Mouse (Mus musculus): ENCODE measurements around the gene Serpina12. TPM values are rescaled to one million over a fixed set of nuclear protein-coding genes. Genes with fewer than 3 reads are reported as not detected.

Serpina12 gene
- polyA plus RNA-seq, 1 experiment from 2014 or later: not detected

- H3K4me3 ChIP-seq (ENCODE audit: low read depth, low read length): no peak overlapping the region
- no peaks in the 10 kb centered on the region for H3K4me1 ChIP-seq (ENCODE audit: control insufficient read depth, insufficient read depth, low read length)
- DNase-seq (ENCODE audit: low spot score) (no peak), ATAC-seq (replicated peaks; ENCODE audit: insufficient number of reproducible peaks, low FRiP score, low TSS enrichment, low read depth) (no peak)
- WGBS: 73% methylated on average over 4 of the region's 4 CpGs
- H3K27me3 ChIP-seq (ENCODE audit: control insufficient read depth, insufficient read depth, low read length): no peaks in the 10 kb centered on the region
- no peaks in the 10 kb centered on the region for H3K36me3 ChIP-seq (replicated peaks; ENCODE audit: control insufficient read depth, insufficient read depth, low read depth, low read length)
- H3K9ac ChIP-seq (replicated peaks; ENCODE audit: low read length): no peak overlapping the region
- no peak overlapping the region for H3K4me2 ChIP-seq (ENCODE audit: low read depth, low read length)
- H3K9me3 ChIP-seq (replicated peaks; ENCODE audit: control insufficient read depth, low read length): no peaks in the 10 kb centered on the region
- H3K27ac ChIP-seq (replicated peaks; ENCODE audit: low read depth, low read length): no peak overlapping the region
Measured at GRCm38 (mm10) chr12:104064996-104065395, 20.8 kb upstream of the Serpina12 start.

GRCm38 (mm10) chr12:104064532-104064931 lies 20.3 kb upstream of the Serpina12 start:
- no peak for ATAC-seq (replicated peaks; ENCODE audit: insufficient number of reproducible peaks, low FRiP score, low TSS enrichment, low read depth)
- no peaks in the 10 kb centered on the region for H3K9me3 ChIP-seq (replicated peaks; ENCODE audit: control insufficient read depth, low read length)
- H3K27me3 ChIP-seq (ENCODE audit: control insufficient read depth, insufficient read depth, low read length): no peaks in the 10 kb centered on the region
- no peak overlapping the region for H3K9ac ChIP-seq (replicated peaks; ENCODE audit: low read length)
- H3K4me2 ChIP-seq (ENCODE audit: low read depth, low read length): no peak overlapping the region
- 66% methylated on average over 4 of the region's 4 CpGs for WGBS
- no peaks in the 10 kb centered on the region for H3K4me1 ChIP-seq (ENCODE audit: control insufficient read depth, insufficient read depth, low read length)
- no peak for DNase-seq (ENCODE audit: low spot score)
- no peak overlapping the region for H3K4me3 ChIP-seq (ENCODE audit: low read depth, low read length)
- H3K36me3 ChIP-seq (replicated peaks; ENCODE audit: control insufficient read depth, insufficient read depth, low read depth, low read length): no peaks in the 10 kb centered on the region
- H3K27ac ChIP-seq (replicated peaks; ENCODE audit: low read depth, low read length): no peak overlapping the region

- no peaks in the 10 kb centered on the region for H3K9me3 ChIP-seq (replicated peaks; ENCODE audit: control insufficient read depth, low read length)
- no peaks in the 10 kb centered on the region for H3K4me1 ChIP-seq (ENCODE audit: control insufficient read depth, insufficient read depth, low read length)
- no peaks in the 10 kb centered on the region for H3K27me3 ChIP-seq (ENCODE audit: control insufficient read depth, insufficient read depth, low read length)
- no peak overlapping the region for H3K4me3 ChIP-seq (ENCODE audit: low read depth, low read length)
- 58% methylated on average over 2 of the region's 2 CpGs for WGBS
- no peak for DNase-seq (ENCODE audit: low spot score)
- no peaks in the 10 kb centered on the region for H3K36me3 ChIP-seq (replicated peaks; ENCODE audit: control insufficient read depth, insufficient read depth, low read depth, low read length)
- H3K27ac ChIP-seq (replicated peaks; ENCODE audit: low read depth, low read length): no peak overlapping the region
- no peak for ATAC-seq (replicated peaks; ENCODE audit: insufficient number of reproducible peaks, low FRiP score, low TSS enrichment, low read depth)
- H3K9ac ChIP-seq (replicated peaks; ENCODE audit: low read length): no peak overlapping the region
- no peak overlapping the region for H3K4me2 ChIP-seq (ENCODE audit: low read depth, low read length)
Measured at GRCm38 (mm10) chr12:104061862-104062261, 17.6 kb upstream of the Serpina12 start.

- H3K36me3 ChIP-seq (replicated peaks; ENCODE audit: control insufficient read depth, insufficient read depth, low read depth, low read length): no peaks in the 10 kb centered on the region
- WGBS: 89% methylated on average over 6 of the region's 6 CpGs
- ATAC-seq (replicated peaks; ENCODE audit: insufficient number of reproducible peaks, low FRiP score, low TSS enrichment, low read depth) (no peak), DNase-seq (ENCODE audit: low spot score) (no peak)
- no peak overlapping the region for H3K4me2 ChIP-seq (ENCODE audit: low read depth, low read length)
- H3K27me3 ChIP-seq (ENCODE audit: control insufficient read depth, insufficient read depth, low read length): no peaks in the 10 kb centered on the region
- no peak overlapping the region for H3K4me3 ChIP-seq (ENCODE audit: low read depth, low read length)
- no peaks in the 10 kb centered on the region for H3K4me1 ChIP-seq (ENCODE audit: control insufficient read depth, insufficient read depth, low read length)
- H3K9me3 ChIP-seq (replicated peaks; ENCODE audit: control insufficient read depth, low read length): no peaks in the 10 kb centered on the region
- no peak overlapping the region for H3K27ac ChIP-seq (replicated peaks; ENCODE audit: low read depth, low read length)
- H3K9ac ChIP-seq (replicated peaks; ENCODE audit: low read length): no peak overlapping the region
Measured at GRCm38 (mm10) chr12:104060126-104060525, 15.9 kb upstream of the Serpina12 start.

GRCm38 (mm10) chr12:104057531-104057930 lies 13.3 kb upstream of the Serpina12 start:
- Histone ChIP-seq H3K9ac (replicated peaks; ENCODE audit: low read length) (no peak overlapping the region), H3K36me3 (replicated peaks; ENCODE audit: control insufficient read depth, insufficient read depth, low read depth, low read length) (no peaks in the 10 kb centered on the region), H3K27me3 (ENCODE audit: control insufficient read depth, insufficient read depth, low read length) (no peaks in the 10 kb centered on the region), H3K9me3 (replicated peaks; ENCODE audit: control insufficient read depth, low read length) (no peaks in the 10 kb centered on the region), H3K4me1 (ENCODE audit: control insufficient read depth, insufficient read depth, low read length) (no peaks in the 10 kb centered on the region), H3K4me2 (ENCODE audit: low read depth, low read length) (no peak overlapping the region), H3K27ac (replicated peaks; ENCODE audit: low read depth, low read length) (no peak overlapping the region), H3K4me3 (ENCODE audit: low read depth, low read length) (no peak overlapping the region)
- ATAC-seq (replicated peaks; ENCODE audit: insufficient number of reproducible peaks, low FRiP score, low TSS enrichment, low read depth): no peak
- WGBS: 77% methylated on average over 7 of the region's 7 CpGs
- no peak for DNase-seq (ENCODE audit: low spot score)

GRCm38 (mm10) chr12:104057050-104057449 lies 12.8 kb upstream of the Serpina12 start:
- no peak overlapping the region for H3K4me2 ChIP-seq (ENCODE audit: low read depth, low read length)
- no peaks in the 10 kb centered on the region for H3K36me3 ChIP-seq (replicated peaks; ENCODE audit: control insufficient read depth, insufficient read depth, low read depth, low read length)
- H3K4me1 ChIP-seq (ENCODE audit: control insufficient read depth, insufficient read depth, low read length): no peaks in the 10 kb centered on the region
- H3K4me3 ChIP-seq (ENCODE audit: low read depth, low read length): no peak overlapping the region
- H3K9ac ChIP-seq (replicated peaks; ENCODE audit: low read length): no peak overlapping the region
- no peaks in the 10 kb centered on the region for H3K9me3 ChIP-seq (replicated peaks; ENCODE audit: control insufficient read depth, low read length)
- no peak for ATAC-seq (replicated peaks; ENCODE audit: insufficient number of reproducible peaks, low FRiP score, low TSS enrichment, low read depth)
- DNase-seq (ENCODE audit: low spot score): no peak
- no peaks in the 10 kb centered on the region for H3K27me3 ChIP-seq (ENCODE audit: control insufficient read depth, insufficient read depth, low read length)
- H3K27ac ChIP-seq (replicated peaks; ENCODE audit: low read depth, low read length): no peak overlapping the region
- 67% methylated on average over 4 of the region's 4 CpGs for WGBS

GRCm38 (mm10) chr12:104055755-104056154 lies 11.5 kb upstream of the Serpina12 start:
- 78% methylated on average over 8 of the region's 8 CpGs for WGBS
- H3K27me3 ChIP-seq (ENCODE audit: control insufficient read depth, insufficient read depth, low read length): no peaks in the 10 kb centered on the region
- H3K4me2 ChIP-seq (ENCODE audit: low read depth, low read length): no peak overlapping the region
- H3K36me3 ChIP-seq (replicated peaks; ENCODE audit: control insufficient read depth, insufficient read depth, low read depth, low read length): no peaks in the 10 kb centered on the region
- H3K9ac ChIP-seq (replicated peaks; ENCODE audit: low read length): no peak overlapping the region
- H3K9me3 ChIP-seq (replicated peaks; ENCODE audit: control insufficient read depth, low read length): no peaks in the 10 kb centered on the region
- H3K4me1 ChIP-seq (ENCODE audit: control insufficient read depth, insufficient read depth, low read length): no peaks in the 10 kb centered on the region
- H3K4me3 ChIP-seq (ENCODE audit: low read depth, low read length): no peak overlapping the region
- DNase-seq (ENCODE audit: low spot score): no peak
- ATAC-seq (replicated peaks; ENCODE audit: insufficient number of reproducible peaks, low FRiP score, low TSS enrichment, low read depth): no peak
- no peak overlapping the region for H3K27ac ChIP-seq (replicated peaks; ENCODE audit: low read depth, low read length)

- ATAC-seq (replicated peaks; ENCODE audit: insufficient number of reproducible peaks, low FRiP score, low TSS enrichment, low read depth) (no peak), DNase-seq (ENCODE audit: low spot score) (no peak)
- H3K36me3 ChIP-seq (replicated peaks; ENCODE audit: control insufficient read depth, insufficient read depth, low read depth, low read length): no peaks in the 10 kb centered on the region
- H3K4me1 ChIP-seq (ENCODE audit: control insufficient read depth, insufficient read depth, low read length): no peaks in the 10 kb centered on the region
- H3K4me2 ChIP-seq (ENCODE audit: low read depth, low read length): no peak overlapping the region
- WGBS: 42% methylated on average over 1 of the region's 1 CpGs
- H3K9ac ChIP-seq (replicated peaks; ENCODE audit: low read length): no peak overlapping the region
- H3K4me3 ChIP-seq (ENCODE audit: low read depth, low read length): no peak overlapping the region
- no peak overlapping the region for H3K27ac ChIP-seq (replicated peaks; ENCODE audit: low read depth, low read length)
- H3K27me3 ChIP-seq (ENCODE audit: control insufficient read depth, insufficient read depth, low read length): no peaks in the 10 kb centered on the region
- no peaks in the 10 kb centered on the region for H3K9me3 ChIP-seq (replicated peaks; ENCODE audit: control insufficient read depth, low read length)
Measured at GRCm38 (mm10) chr12:104053995-104054394, 9.8 kb upstream of the Serpina12 start.
